Mouse (Mus musculus): ENCODE measurements around the gene Gm20422.
"Not testable (repeated sequence)": the region's sequence is repeated elsewhere in the genome, so short reads cannot be mapped to it uniquely, and the experiment has no call there.

Gm20422 gene

DNA sequence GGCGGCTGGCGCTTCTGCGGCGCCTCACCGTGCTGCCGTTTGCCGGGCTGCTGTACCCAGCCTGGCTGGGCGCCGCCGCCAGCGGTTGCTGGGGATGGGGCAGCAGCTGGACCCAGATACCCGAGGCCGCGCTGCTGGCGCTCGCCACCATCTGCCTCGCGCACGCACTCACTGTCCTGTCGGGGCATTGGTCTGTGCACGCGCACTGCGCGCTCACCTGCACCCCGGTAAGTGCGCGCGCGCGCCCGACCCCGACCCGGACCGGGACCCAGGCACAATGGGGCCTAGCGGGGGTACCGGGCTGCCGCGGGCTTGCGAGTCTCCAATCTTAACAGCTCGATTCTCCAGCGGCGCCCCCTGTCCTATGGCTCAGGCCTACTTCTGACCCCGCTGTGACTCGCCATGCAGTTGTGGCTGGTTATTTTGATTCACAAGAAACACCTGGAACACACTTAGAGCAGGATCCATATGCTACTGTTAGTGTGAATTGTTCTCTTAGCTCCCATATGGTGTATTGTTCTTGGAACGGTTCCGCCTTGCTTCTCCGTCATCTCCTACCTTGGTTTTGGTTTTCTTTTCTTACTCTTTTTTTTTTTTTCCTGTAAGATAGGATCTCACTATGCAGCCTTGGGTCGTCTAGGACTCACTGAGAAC is 16.9 kb upstream of the Gm20422 start:
- peak; percentile 78 for DNase-seq

DNA sequence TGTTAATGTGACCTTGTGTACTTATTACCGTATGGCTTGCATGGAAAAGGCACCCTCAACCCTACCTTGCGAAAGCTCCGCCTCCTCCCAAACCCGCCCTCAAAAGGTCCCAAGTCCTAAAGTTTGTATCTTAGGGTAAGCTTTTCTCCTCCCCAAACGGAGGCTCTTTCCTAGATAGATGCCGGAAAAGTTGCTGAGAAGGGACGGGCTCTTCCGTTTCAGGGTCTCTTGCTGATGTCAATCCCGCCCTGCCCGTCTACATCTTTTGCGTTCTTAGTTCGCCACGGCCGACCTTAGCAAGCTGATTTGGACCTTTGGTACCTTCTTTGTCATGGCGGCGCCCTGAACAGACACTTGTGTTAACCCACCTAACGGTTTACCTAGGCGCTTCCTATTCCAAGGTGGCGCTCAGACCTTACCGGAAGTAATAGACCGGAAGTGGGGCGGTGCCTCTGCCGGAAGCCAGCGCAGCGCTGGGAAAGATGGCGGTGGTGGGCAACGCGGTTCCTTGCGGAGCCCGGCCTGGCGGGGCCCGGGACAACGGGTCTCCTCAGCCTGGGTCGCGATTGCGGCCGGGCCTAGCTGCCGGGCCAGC is 16.2 kb upstream of the Gm20422 start, which contains the start of the genes Atp13a1 and Zfp866:
TSS of gene Atp13a1 (plus strand) at position 391 of the 595 bp plus-strand sequence.
TSS of gene Zfp866 (minus strand) at position 406 of the 595 bp plus-strand sequence.
- DNase-seq: peak; percentile 92

DNA sequence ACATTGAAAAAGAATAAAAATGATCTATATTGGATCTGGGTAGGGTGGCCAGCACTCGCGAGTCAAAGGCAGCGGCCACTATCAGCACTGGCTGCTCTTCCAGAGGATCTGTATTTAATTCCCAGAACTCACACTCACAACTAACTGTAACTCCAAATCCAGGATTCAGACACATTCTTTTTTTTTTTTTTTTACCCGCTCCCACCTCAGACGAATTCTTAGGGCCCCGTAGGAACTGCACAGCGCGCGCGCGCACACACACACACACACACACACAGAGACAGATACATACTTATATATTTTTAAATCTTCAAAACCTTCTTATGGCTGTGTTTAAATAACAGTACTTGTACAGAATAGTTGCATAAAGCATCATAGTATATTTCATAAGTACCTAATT is 15.7 kb upstream of the Gm20422 start:
- peak; percentile 46 for DNase-seq

DNA sequence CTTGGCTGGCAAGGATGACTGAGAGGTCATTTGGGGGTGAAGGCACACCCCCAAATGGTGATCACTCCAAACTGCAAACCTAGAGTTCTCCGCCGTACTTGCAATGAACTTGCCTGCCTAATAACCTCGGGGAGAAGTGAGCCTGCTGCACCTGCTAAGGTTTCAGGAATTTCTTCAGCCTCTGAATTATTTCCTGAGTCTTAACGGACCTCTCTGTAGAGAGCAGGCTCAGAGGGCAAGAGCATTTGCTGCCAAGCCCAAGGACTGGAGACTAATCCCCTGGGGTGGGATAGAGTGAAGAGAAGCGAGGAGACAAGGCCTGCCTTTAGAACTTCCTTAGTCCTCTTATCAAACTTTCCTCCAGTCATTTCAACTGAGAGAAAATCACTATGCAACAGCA is 15.0 kb upstream of the Gm20422 start:
- DNase-seq: peak; percentile 8

DNA sequence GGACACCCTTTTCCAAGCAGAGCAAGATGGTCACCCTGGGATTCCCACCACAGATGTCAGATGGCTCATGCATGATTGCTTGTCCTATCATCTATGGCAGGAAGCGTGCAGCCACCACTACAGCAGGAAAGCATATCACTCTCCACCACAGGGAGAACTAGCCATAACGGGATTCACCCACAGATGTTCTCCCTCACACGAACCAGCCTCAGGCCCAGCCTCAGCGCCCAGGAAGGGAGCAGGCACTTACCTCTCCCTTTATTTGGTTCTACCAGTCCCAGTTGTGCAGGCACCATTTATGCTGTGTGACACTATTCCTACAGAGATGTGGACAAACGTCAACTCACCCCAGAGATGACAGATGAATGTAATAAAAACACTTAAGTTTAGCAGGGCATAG is 14.4 kb upstream of the Gm20422 start:
- peak; percentile 5 for DNase-seq

DNA sequence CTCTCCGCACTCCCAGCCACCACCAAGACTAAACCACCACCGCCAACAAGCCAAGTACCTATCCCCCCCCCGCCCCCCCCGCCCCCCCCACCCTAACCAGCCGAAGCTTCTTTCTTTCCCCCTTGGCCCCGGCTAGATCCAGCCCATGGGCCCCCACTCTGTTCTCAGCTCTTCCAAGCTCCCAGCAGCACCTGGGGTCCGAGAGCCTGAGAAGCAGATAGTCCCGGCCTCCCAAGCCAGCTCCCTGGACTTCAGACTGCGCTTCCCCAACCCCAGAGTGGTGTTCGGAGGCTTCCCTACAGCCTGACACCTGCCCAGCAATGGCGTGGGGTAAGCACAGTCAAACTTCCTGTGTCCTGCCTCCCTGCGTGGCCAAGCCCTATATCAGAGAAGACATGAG is 2.4 kb upstream of the Gm20422 start:
- DNase-seq: no peak

DNA sequence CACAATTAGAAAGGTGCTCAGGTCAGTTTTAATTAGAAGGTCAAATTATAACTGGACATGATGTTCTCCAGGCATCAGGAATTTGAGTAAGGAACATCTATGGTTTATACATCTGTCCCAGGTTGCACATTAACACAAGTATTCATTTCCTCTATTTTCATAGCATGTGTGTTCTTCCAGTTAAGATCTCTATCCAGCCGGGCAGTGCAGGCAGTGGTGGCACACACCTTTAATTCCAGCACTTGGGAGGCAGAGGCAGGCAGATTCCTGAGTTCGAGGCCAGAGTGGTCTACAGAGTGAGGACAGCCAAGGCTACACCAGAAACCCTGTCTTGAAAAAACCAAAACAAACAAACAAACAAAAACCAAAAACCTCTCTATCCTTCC is 456 bp upstream of the Gm20422 start:
- no peak for DNase-seq

DNA sequence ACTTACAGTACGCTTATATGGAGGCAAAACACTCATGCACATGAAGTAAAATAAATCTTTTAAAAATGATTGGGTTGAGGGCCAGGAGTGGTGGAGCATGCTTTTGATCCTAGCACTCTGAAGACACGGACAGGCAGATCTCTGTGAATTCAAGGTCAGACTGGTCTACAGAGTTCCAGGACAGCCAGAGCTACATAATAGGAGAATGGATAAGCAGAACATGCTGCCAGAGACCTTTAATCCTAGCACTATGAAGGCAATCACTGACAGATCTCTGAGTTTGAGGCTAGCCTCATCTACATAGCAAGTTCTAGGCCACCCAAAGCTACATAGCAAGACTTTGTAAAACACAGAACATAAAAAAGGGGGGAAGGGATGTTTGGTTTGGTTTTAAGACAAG is 2.6 kb downstream of the Gm20422 start:
- DNase-seq: peak; percentile 0

DNA sequence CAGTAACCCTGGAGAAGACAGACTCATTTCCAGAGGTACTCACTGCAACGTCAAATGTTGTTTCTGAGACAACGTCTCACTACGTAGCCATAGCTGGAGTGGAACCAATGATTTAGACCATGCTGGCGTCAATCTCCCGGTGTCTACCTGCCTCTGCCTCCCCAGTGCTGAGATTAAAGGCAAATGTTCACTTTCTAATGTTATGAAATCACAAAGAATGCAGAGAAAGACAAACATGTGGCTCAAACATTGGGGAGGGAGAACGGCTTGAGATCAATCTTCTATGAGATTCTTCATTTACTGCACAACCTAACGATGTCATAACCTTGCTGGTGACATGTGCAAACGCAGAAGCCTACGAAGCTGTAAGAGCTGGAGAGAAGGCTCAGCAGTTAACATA is 3.5 kb downstream of the Gm20422 start:
- no peak for DNase-seq

DNA sequence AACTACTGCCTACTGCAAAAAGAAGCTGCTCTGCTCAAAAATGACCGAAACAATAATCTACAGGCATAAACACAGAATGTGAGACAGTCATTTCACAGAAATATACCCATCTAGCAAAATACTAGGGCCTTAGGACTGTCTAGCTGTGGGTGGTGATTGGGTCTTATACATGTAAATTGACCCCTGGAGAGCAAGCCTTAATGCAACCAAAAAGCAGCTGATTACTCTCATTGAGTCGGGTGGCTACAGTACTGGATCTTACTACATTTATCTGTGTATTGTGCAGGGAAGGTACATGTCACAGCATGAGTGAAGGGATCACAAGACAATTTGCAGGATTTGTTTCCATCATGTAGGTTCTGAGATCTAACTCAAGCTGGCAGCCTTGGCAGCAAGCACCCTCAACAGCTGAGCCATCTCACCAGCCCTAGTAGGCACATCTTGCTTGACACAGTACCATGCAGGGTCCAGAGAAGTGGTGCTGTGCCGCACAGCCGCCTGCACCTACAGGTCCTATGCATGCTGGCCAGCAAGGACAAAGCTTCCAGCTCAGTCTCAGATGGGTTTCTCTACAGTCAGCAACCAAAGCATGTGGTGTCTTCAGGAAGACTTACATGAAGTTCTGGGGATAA is 12.8 kb downstream of the Gm20422 start:
- DNase-seq: no peak

DNA sequence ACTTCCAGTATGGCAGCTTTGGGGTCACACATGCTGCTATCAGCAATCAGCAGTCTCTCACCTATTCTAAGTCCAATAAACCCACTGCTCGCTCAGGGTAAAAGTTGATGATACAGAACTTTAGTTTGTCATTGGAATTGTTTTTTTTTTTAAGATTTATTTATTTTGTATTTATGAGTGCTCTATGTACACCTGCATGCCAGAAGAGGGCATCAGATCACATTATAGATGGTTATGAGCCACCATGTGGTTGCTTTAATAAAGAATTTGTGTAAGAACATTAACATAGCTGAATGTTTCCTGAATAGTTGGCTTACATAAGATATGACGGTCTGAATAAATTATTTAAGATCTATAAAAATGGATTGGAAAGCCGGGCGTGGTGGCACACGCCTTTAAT is 16.4 kb downstream of the Gm20422 start:
- no peak for DNase-seq

DNA sequence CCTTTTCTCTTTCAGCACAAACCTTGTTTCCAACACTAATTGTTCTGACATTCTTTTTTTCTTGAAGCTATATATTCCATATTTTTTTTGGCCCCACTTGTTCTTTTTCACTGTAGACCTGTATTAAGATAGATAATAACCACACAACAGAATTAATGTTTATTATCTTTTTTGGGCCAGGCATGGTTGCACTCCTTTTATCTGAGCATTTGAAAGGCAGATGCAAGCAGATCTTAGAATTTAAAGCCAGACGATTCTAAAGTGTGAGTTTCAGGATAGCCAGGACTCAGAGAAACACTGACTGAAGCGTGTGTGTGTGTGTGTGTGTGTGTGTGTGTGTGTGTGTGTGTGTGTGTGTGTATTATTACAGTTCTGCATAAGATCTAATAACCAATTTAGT is 22.2 kb downstream of the Gm20422 start:
- no peak for DNase-seq

DNA sequence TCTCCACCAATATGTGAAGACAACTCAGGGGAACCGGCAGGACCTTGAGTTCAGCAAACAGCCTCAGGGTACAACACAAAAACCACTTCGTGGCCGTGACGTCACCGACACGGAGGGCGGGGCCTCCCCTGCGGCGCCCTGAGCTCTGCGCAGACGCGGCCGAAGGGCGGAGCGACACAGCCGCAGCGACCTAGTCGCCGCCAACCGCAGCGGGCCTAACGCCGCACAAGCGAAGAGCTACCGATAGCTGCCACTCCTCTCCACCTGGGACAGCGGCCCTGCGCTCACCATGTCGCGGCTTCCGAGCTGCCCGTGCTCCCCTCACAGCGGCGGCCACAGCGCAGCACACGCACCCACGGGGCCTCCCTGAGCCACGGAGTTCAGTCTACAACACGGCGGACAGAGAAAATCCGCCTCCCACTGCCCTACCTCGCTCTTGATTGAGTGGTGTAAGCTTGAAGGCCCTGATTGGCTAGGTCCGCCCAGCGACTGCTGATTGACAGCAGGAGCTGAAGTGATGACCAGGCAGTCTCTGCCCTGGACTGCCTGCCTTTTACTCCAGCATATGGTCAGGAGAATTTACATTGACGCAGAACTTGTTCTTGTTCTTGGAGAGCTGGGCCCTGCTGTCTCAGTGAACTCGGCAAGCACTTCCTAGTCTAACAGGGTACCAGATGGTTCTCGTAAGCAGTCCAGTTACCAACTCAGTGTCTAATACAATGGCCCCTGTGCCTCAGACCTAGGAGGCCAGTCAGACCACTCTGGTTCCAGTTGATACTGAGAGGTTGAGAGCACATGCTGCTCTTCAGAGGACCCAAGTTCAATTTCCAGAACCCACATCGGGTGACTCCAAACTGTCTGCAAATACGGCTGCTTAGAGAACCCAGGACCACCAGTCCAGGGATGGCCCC is 24.9 kb downstream of the Gm20422 start, which contains the start of gene Zfp963:
TSS of gene Zfp963 (minus strand) at position 427 of the 911 bp plus-strand sequence.
- peak; percentile 99 for DNase-seq

DNA sequence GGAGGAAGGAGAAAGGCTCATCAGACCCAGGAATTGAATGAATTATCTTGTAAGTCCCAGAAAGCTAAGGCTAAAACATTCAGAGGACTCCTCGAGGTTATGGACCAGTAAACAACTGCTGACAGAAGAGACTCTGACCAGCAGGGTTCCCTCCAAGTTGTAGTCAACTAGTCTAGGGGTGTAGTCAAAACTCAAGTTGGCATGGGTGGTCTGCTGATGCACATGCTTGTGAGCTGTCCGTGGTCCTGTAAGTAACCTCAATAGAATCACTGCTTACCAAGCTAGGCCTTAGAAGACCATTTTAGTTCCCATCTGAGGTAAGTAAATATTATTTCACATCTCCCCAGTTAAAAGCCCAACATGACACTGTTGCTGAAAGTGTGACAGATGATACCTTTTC is 33.5 kb downstream of the Gm20422 start:
- DNase-seq: no peak

DNA sequence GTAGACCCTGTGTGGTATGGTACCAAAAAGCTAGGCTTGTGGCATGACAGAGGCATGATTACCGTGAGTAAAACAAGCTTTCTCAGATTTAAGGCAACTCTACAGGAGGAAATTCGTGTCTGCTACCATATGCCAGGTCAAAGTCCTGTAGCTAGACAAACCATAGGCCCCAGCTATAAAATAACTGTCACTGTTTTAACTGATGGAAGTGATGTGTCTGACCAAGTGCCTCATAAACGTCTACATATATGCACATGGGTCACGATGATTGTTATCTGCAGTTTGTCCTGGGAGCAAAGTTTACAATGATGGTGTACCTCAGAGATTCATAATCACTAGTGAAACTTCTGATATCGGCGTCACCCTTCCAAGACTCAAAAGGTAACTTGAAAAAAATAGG is 33.9 kb downstream of the Gm20422 start:
- DNase-seq: no peak

DNA sequence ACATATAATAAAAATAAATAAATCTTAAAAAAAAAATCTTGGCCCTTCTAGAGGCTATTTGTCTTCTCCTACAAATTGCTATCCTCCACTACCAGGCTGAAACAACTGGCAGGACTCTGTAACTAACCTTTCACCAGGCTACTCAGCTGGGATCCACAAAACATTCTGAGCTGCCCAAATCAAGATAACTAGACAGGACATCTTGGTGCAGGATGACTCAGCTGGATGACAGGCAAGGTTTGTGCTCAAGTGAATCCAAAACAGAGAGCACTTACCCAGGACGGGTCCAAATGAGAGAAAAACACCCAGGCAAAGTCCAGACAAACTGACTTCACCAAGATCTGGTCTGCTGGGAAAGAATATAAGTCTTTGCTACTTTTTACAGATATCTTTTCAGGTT is 39.2 kb downstream of the Gm20422 start:
- DNase-seq: no peak

DNA sequence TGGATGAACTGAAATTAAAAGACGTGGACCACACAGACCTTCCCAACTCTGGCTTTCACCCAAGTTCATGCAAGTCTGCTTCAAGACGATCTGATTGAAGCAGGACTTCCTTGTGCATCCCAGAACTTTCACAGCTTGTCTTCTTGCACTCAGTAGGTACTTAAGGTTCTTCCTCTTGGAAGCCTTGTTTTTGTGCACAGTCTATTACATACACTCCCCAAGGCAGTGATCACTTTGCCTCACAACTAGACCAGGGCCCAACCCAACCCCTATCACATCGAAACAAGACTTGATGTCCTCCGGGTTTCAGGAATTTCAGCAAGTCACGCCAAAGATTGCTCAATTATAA is 57.5 kb downstream of the Gm20422 start:
- DNase-seq: no peak

DNA sequence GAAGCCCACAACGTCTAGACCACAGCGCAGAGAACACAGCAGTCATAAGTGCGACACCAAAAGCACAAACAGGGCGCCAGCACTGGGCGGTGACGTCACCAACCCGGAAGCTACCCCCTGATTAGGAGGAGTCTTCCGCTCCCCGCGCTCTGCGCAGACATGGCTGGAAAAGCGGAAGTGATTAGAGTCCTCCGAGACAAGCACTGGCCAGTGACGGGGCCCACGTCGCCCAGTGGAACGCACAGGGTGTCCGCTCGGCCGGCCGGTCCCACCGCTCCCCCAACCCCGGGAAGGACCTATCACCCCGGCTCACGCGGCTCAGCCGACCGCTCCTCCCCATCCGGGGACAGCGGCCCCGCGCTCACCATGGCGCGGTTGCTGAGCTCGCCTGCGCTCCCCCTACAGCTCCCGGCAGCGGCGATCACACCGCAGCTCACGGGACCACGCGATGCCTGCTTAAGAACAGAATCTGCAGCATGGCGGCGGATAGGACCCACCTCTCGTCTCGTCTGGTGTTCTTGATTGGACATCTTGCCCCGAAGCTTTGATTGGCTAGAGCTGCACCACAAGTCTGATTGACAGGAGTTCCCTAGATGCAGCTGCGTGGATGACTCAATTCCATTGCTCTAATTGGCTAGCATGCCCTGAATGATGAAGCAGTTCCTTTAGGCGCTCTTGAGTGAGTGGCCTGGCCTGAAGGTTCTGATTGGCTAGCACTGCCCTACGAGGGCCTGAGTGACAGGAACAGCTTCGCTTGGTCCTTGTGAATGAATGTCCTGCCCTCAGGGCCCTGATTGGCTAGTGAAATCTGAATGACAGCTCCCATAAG is 58.1 kb downstream of the Gm20422 start:
- peak; percentile 94 for DNase-seq

DNA sequence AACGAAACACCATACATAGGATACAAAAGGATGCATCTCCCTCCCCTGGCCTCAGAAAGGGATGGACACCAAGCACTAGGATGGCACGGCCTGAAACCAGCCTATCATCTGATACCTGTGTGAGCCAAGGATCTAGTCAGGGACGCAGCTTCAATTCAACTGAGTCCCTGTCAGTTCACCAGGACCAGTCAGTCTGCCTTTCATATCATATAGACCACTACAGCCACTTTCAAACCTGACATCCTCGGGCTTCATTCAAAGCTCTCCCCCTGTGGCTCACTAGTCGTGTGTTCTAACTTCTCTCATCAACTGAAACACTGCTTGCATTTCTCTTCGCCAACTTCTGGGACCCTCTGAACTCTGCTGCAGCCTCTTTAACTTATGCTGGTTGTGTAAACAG is 59.3 kb downstream of the Gm20422 start:
- DNase-seq: no peak

DNA sequence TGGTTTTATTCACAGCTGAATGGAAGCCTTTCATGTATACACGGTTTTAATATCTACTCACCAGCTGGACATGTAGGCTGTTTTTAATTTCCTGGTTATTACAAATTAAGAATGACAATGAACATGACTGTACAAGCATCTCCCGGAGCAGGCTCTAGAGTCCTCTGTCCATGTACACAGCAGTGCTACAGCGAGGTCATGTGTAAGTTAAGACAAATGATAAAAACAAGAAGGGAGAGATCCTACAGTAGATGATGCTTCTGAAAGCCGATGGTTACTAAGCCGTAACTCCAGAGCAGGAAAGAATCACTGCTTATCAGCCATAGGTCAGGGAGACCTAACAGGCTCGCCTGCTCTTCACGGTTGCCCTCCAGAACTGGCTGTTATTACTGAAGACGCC is 61.2 kb downstream of the Gm20422 start:
- DNase-seq: no peak

DNA sequence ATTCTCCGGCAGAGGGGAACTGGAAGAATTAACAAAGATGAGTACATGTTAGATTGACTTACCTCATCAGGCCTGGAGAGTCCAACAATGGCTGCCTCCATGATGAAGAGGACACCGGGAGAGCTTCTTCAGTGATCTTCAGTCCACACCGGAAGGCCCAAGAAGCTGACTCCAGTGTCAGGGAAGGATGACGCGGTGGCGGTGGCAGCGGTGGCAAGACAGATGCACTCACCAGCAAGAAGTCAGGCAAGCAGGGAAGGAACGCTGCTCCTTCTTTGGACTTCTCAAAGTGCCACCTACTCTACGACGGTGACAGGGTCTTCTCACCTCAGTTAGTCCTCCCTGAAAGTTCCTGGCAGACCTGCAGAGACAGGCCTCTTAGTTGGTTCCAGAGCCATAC is 64.1 kb downstream of the Gm20422 start, which contains the start of gene Zfp869:
TSS of gene Zfp869 (minus strand) at position 101 of the 400 bp plus-strand sequence.
- DNase-seq: not testable (repeated sequence)

DNA sequence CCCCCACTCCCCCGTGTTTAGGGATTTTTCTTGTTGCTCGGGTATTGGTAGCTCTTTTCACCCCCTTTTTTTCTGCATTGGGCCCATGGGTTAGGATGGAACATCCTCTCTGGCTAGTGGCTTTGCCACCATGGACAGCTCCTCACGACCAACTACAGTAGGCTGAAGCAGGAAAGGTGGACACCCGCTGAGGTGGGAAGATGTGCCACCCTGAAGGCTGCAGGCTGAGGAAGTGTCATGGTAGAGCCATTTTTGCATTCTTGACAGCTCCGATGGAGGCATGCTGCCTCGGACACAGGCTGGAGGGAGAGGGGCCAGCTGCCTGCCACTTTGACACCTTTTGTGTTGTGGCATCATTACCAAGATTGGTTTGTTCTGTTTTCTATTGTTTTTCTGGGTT is 72.9 kb downstream of the Gm20422 start:
- peak; percentile 43 for DNase-seq
